Mouse (Mus musculus) forebrain, embryonic 13.5 days (tissue): Measurements from ENCODE around the gene Sympk. TPM values are rescaled to one million over a fixed set of nuclear protein-coding genes. Genes with fewer than 3 reads are reported as not detected.

Source experiments
- ATAC-seq: fragments of 200-750 bp; cut with Nextera tagmentation; 2 replicates; pipeline ENCODE4 v1.8.0; 2017
- H3K27ac ChIP-seq: fragments of 300-500 bp; sonication (generic); 2 replicates; pipeline ENCODE4 v1.5.1; 2015; ENCODE audit warnings: inconsistent platforms, mild to moderate bottlenecking, moderate library complexity
- H3K27me3 ChIP-seq: fragments of 300-500 bp; sonication (generic); 2 replicates; pipeline ENCODE4 v1.6.1; 2015; ENCODE audit warnings: mild to moderate bottlenecking, inconsistent platforms
- H3K36me3 ChIP-seq: fragments of 300-500 bp; sonication (generic); 2 replicates; pipeline ENCODE4 v1.6.1; 2015; ENCODE audit warnings: mild to moderate bottlenecking, inconsistent platforms; ENCODE audit not compliant: poor library complexity, severe bottlenecking
- H3K4me1 ChIP-seq: fragments of 300-500 bp; sonication (generic); 2 replicates; pipeline ENCODE4 v1.6.1; 2015; ENCODE audit warnings: inconsistent platforms
- H3K4me2 ChIP-seq: fragments of 300-500 bp; sonication (generic); 2 replicates; pipeline ENCODE4 v1.6.1; 2015; ENCODE audit warnings: inconsistent platforms, mild to moderate bottlenecking, moderate library complexity
- H3K4me3 ChIP-seq: fragments of 300-500 bp; sonication (generic); 2 replicates; pipeline ENCODE4 v1.5.1; 2015; ENCODE audit warnings: mild to moderate bottlenecking, inconsistent platforms
- H3K9ac ChIP-seq: fragments of 300-500 bp; sonication (generic); 2 replicates; pipeline ENCODE4 v1.6.1; 2015; ENCODE audit warnings: mild to moderate bottlenecking, inconsistent platforms
- H3K9me3 ChIP-seq: fragments of 300-500 bp; sonication (generic); replicated peaks from 2 replicates; pipeline ENCODE4 v1.6.1; 2016; ENCODE audit warnings: inconsistent platforms
- WGBS: fragments of 180-500 bp; shearing (Covaris S2); methylation state at CpG from one replicate; pipeline ENCODE4 v1.1.7; 2015; 5-methylcytosine and 5-hydroxymethylcytosine counted together
- polyA plus RNA-seq: library from polyadenylated mRNA; unstranded; fragments of >200 nt; fragmentation: Nextera tagmentation; extraction: Ambion mirVana; gene quantifications from 2 replicates; pipeline ENCODE4 v1.2.1, GENCODE M21; 2015

The Sympk gene
- polyA plus RNA-seq, result 34.3 and 36.7 TPM in 2 replicates

DNA sequence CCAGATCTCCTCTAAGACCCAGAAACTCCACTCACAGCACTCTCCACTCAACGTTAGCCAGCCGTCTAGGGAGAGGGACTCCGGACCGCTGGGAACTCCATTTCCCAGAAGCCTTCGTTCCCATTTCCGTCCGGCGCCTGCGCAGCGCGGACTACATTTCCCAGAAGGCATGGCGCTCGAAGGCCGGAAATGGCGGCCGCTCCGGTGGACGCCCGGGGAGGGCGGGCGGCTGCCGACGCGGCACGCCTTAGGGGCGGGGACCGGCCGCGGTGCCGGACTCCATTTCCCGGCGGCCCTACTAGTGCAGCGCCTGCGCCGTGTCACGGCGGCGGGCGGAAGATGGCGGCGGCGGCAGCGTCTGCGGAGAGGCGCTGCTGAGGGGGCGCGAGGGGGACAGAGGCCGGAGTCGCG is at the start of gene Sympk:
Gene Sympk (plus strand): TSS at position 282 of the 411 bp plus-strand sequence.
- Histone ChIP-seq H3K27ac (peak within 1 kb of the TSS; percentile 48; the same call in 1 of the 2 replicates), H3K4me3 (peak within 1 kb of the TSS; percentile 95), H3K4me1 (peaks cover 18% of the 10 kb centered on the region), H3K9me3 (no peaks in the 10 kb centered on the region), H3K9ac (peak within 1 kb of the TSS; percentile 92), H3K36me3 (peaks cover 7% of the 10 kb centered on the region), H3K27me3 (peaks cover 43% of the 10 kb centered on the region), H3K4me2 (peak within 1 kb of the TSS; percentile 92)
- ATAC-seq, result peak; percentile 98
- WGBS, result under 1% methylated on average over 50 of the region's 50 CpGs

DNA sequence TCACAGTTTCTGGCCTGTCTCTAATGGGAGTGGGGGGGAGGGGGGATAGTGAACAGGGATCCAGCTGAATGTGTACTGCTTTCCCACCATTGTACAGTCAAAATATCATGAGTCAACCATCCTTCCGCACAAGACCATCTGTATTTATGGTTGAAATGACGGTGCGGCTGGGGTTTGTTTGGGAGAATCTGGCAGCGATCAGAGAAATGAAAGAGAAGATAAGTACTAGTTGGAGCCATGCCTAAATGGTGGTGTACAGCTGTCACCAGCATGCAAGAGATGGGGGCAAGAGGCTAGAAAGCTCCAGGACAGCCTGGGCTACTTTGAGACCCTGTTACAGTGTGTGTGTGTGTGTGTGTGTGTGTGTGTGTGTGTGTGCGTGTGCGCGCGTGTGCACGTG is 45.8 kb upstream of the Sympk start:
- 80% methylated on average over 9 of the region's 9 CpGs for WGBS
- no peaks in the 10 kb centered on the region for H3K4me1 ChIP-seq
- no peaks in the 10 kb centered on the region for H3K27me3 ChIP-seq
- no peaks in the 10 kb centered on the region for H3K9me3 ChIP-seq
- ATAC-seq, result peak; percentile 44; the same call in 1 of the 2 replicates
- no peak overlapping the region for H3K4me2 ChIP-seq
- no peak overlapping the region for H3K4me3 ChIP-seq
- no peak overlapping the region for H3K27ac ChIP-seq
- H3K9ac ChIP-seq, result no peak overlapping the region
- no peaks in the 10 kb centered on the region for H3K36me3 ChIP-seq

- peaks cover 6% of the 10 kb centered on the region for H3K4me1 ChIP-seq
- no peaks in the 10 kb centered on the region for H3K27me3 ChIP-seq
- WGBS, result 77% methylated on average over 2 of the region's 2 CpGs
- no peak overlapping the region for H3K27ac ChIP-seq
- no peak overlapping the region for H3K4me2 ChIP-seq
- no peaks in the 10 kb centered on the region for H3K36me3 ChIP-seq
- H3K4me3 ChIP-seq, result no peak overlapping the region
- H3K9me3 ChIP-seq, result no peaks in the 10 kb centered on the region
- no peak for ATAC-seq
- no peak overlapping the region for H3K9ac ChIP-seq
Observed at GRCm38 (mm10) chr7:18986503-18986902, 37.7 kb upstream of the Sympk start.

DNA sequence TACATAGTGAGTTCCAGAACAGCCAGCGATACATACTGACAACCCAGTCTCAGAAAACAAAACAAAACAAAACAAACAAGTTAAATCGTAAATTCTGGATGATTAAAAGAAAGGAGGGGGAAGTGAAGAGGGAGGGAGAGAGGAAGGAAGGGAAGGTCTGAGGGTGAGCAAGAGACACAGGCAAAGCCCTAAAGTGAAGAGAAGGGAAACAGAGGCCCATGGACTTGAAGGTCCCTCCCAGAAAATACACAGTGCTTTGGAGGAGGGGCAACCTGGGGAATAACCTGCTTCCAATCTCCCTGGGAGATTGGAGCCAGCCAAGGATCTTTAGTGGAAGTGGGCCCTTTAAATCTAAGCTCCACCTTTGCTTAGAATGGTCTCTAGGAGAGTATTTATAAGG is 37.1 kb upstream of the Sympk start, which contains the start of gene Nanos2:
Gene Nanos2 (plus strand): TSS at position 301 of the 400 bp plus-strand sequence.
- no peak within 1 kb of the TSS for H3K4me3 ChIP-seq
- H3K9me3 ChIP-seq, result no peaks in the 10 kb centered on the region
- H3K4me1 ChIP-seq, result peaks cover 8% of the 10 kb centered on the region
- H3K4me2 ChIP-seq, result no peak within 1 kb of the TSS
- no peak within 1 kb of the TSS for H3K27ac ChIP-seq
- 70% methylated on average over 2 of the region's 2 CpGs for WGBS
- 0 out of 2 replicates have a peak within 1 kb of the TSS, but pooled peaks have one; percentile 3 for H3K9ac ChIP-seq
- peaks cover 5% of the 10 kb centered on the region for H3K27me3 ChIP-seq
- no peak for ATAC-seq
- H3K36me3 ChIP-seq, result no peaks in the 10 kb centered on the region

DNA sequence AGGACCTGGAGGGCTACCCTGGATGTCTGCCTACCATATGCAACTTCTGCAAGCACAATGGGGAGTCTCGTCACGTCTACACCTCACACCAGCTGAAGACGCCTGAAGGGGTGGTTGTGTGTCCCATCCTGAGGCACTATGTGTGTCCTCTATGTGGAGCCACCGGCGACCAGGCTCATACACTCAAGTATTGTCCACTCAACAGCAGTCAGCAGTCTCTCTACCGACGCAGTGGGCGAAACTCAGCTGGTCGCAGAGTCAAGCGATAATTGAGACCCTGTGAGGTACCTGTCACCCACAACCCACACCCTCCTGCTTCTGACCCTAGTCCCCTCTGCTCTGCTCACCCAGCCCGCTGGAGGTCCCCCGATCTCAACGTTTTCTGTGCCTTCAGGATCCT is 36.4 kb upstream of the Sympk start:
- Histone ChIP-seq H3K9me3 (no peaks in the 10 kb centered on the region), H3K4me1 (peaks cover 14% of the 10 kb centered on the region), H3K9ac (0 out of 2 replicates have a peak overlapping the region, but pooled peaks have one; percentile 3), H3K4me3 (no peak overlapping the region), H3K27me3 (peaks cover 11% of the 10 kb centered on the region), H3K4me2 (no peak overlapping the region), H3K36me3 (no peaks in the 10 kb centered on the region), H3K27ac (no peak overlapping the region)
- 81% methylated on average over 13 of the region's 13 CpGs for WGBS
- ATAC-seq, result no peak

GRCm38 (mm10) chr7:18988780-18989179 is 35.4 kb upstream of the Sympk start:
- peaks cover 22% of the 10 kb centered on the region for H3K27me3 ChIP-seq
- no peaks in the 10 kb centered on the region for H3K36me3 ChIP-seq
- no peak overlapping the region for H3K4me2 ChIP-seq
- no peaks in the 10 kb centered on the region for H3K9me3 ChIP-seq
- no peak overlapping the region for H3K27ac ChIP-seq
- no peak overlapping the region for H3K9ac ChIP-seq
- H3K4me3 ChIP-seq, result no peak overlapping the region
- peaks cover 16% of the 10 kb centered on the region for H3K4me1 ChIP-seq
- 75% methylated on average over 6 of the region's 6 CpGs for WGBS
- ATAC-seq, result no peak

DNA sequence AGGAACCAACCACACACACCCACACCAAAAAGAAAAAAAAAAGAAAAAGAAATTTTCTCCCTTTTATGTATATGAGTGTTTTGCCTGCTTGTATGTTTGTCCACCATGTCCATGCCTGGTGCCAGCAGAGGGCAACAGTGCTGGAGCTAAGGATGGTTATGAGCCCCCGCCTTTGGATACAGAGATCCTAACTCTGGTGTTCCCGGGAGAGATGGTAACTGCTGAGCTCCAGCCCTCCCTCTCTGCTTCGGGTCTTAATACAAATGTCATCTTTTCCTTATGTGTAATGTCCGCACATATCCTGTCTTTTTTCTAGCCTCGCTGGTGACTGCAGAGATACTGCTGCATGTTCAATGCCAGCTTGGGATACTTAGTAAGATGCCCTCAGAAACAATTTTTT is 34.2 kb upstream of the Sympk start:
- Histone ChIP-seq H3K4me2 (peak overlapping the region; percentile 78), H3K4me3 (peak overlapping the region; percentile 53), H3K27me3 (peaks cover 22% of the 10 kb centered on the region), H3K9me3 (no peaks in the 10 kb centered on the region), H3K9ac (peak overlapping the region; percentile 57), H3K36me3 (no peaks in the 10 kb centered on the region), H3K4me1 (peaks cover 18% of the 10 kb centered on the region), H3K27ac (peak overlapping the region; percentile 96)
- 0 out of 2 replicates have a peak, but pooled peaks have one; percentile 5 for ATAC-seq
- 3% methylated on average over 5 of the region's 5 CpGs for WGBS

- peak within 1 kb of the TSS; percentile 53 for H3K4me3 ChIP-seq
- H3K27me3 ChIP-seq, result peaks cover 22% of the 10 kb centered on the region
- peaks cover 19% of the 10 kb centered on the region for H3K4me1 ChIP-seq
- peak within 1 kb of the TSS; percentile 96 for H3K27ac ChIP-seq
- ATAC-seq, result peak; percentile 96
- no peaks in the 10 kb centered on the region for H3K36me3 ChIP-seq
- WGBS, result under 1% methylated on average over 36 of the region's 37 CpGs
- no peaks in the 10 kb centered on the region for H3K9me3 ChIP-seq
- H3K4me2 ChIP-seq, result peak within 1 kb of the TSS; percentile 78
- peak within 1 kb of the TSS; percentile 73 for H3K9ac ChIP-seq
Observed at GRCm38 (mm10) chr7:18990601-18991295, 33.4 kb upstream of the Sympk start, which contains the start of gene Mypop. TSS of gene Mypop (plus strand) at chr7:18991245.

DNA sequence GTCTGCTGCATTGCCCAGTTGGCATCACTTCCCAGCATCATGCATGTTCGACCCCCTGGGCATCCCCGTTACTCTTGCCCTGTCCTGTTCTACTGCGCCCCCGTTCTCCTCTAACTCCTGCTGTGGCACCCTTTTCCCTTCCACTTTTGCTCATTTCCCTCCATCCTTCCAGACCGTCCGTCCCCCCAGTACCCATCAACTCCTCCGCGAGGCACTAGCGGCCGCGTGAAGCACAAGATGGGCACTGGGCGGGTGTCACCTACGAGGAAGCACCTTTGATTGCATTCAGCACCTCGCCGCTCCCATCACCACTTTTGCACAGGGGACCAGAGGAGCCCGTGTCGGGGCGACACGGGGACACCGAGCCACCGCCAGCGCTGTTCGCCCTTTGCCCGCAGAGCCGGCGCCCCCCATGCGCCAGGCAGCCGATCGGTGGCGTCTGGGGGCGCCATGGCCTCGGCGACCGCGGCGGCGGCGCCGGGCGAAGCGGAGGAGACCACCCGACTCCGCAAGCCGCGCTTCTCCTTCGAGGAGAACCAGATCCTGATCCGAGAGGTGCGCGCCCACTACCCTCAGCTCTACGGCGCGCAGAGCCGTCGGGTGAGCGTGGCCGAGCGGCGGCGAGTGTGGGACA is 32.4 kb upstream of the Sympk start:
- under 1% methylated on average over 56 of the region's 59 CpGs for WGBS
- no peaks in the 10 kb centered on the region for H3K36me3 ChIP-seq
- H3K4me1 ChIP-seq, result peaks cover 19% of the 10 kb centered on the region
- H3K9ac ChIP-seq, result peak overlapping the region; percentile 73
- no peaks in the 10 kb centered on the region for H3K9me3 ChIP-seq
- no peak overlapping the region for H3K27ac ChIP-seq
- peak overlapping the region; percentile 78 for H3K4me2 ChIP-seq
- H3K27me3 ChIP-seq, result peaks cover 22% of the 10 kb centered on the region
- peak overlapping the region; percentile 53 for H3K4me3 ChIP-seq
- no peak; the same call in 1 of the 2 replicates for ATAC-seq

GRCm38 (mm10) chr7:18992294-18992675 is 31.9 kb upstream of the Sympk start:
- Histone ChIP-seq H3K27ac (no peak overlapping the region), H3K4me1 (peaks cover 19% of the 10 kb centered on the region), H3K9ac (peak overlapping the region; percentile 73), H3K27me3 (peaks cover 22% of the 10 kb centered on the region), H3K4me3 (peak overlapping the region; percentile 53), H3K9me3 (no peaks in the 10 kb centered on the region), H3K36me3 (no peaks in the 10 kb centered on the region), H3K4me2 (peak overlapping the region; percentile 78)
- ATAC-seq, result no peak
- 2% methylated on average over 29 of the region's 31 CpGs for WGBS

DNA sequence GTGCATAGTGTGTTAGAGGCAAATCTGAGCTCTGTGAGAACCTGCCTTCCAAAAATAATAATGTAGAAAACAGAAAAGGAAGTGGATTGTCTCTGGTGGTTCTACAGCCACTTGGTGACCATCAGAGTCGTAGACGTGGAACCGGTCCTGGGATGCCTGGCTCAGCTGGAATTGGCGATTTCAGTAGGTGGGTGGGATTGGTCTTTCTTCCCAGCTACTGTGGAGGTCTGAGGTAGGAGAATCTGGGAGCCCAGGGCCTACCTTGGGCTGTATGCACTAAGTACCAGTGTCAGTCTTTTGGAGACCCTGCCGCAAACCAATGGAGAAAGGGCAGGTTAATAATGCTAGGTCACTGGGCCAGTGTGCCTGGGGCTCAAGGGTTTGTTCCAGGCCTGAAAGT is 31.1 kb upstream of the Sympk start:
- 85% methylated on average over 5 of the region's 5 CpGs for WGBS
- Histone ChIP-seq H3K4me3 (no peak overlapping the region), H3K36me3 (no peaks in the 10 kb centered on the region), H3K9ac (0 out of 2 replicates have a peak overlapping the region, but pooled peaks have one; percentile 73), H3K4me2 (peak overlapping the region; percentile 78), H3K9me3 (no peaks in the 10 kb centered on the region), H3K27me3 (peaks cover 22% of the 10 kb centered on the region), H3K4me1 (peaks cover 19% of the 10 kb centered on the region), H3K27ac (no peak overlapping the region)
- no peak for ATAC-seq

GRCm38 (mm10) chr7:18998835-18999234 is 25.3 kb upstream of the Sympk start:
- Histone ChIP-seq H3K9ac (0 out of 2 replicates have a peak overlapping the region, but pooled peaks have one; percentile 40), H3K36me3 (peaks cover 11% of the 10 kb centered on the region; the same call in 1 of the 2 replicates), H3K27me3 (no peaks in the 10 kb centered on the region), H3K4me2 (no peak overlapping the region), H3K27ac (no peak overlapping the region), H3K4me3 (no peak overlapping the region), H3K9me3 (no peaks in the 10 kb centered on the region), H3K4me1 (peaks cover 20% of the 10 kb centered on the region; the same call in 1 of the 2 replicates)
- WGBS, result 28% methylated on average over 9 of the region's 9 CpGs
- ATAC-seq, result no peak
